Mouse (Mus musculus) gastrocnemius, postnatal 14 days (tissue): ENCODE data around the gene Atp7b. TPM values are rescaled to one million over a fixed set of nuclear protein-coding genes. Genes with fewer than 3 reads are reported as not detected.

ENCODE experiments used
- DNase-seq: peaks from one replicate; pipeline ENCODE4 v3.0.0; 2021; ENCODE audit warnings: mixed read lengths
- intact Hi-C: fragments of 180-260 bp; cut with DNase I; formaldehyde crosslinking; loops from one replicate; pipeline ENCODE4 v1.15.1; 2025; ENCODE audit warnings: low total_unique reads
- total RNA-seq, 2 experiments: library from RNA; stranded (reverse); gene quantifications; 2 replicates each; pipeline ENCODE4 v1.2.3; 2021

Atp7b gene
- total RNA-seq, 2 experiments from 2014 or later: 0.04 to 0.06 TPM

DNA sequence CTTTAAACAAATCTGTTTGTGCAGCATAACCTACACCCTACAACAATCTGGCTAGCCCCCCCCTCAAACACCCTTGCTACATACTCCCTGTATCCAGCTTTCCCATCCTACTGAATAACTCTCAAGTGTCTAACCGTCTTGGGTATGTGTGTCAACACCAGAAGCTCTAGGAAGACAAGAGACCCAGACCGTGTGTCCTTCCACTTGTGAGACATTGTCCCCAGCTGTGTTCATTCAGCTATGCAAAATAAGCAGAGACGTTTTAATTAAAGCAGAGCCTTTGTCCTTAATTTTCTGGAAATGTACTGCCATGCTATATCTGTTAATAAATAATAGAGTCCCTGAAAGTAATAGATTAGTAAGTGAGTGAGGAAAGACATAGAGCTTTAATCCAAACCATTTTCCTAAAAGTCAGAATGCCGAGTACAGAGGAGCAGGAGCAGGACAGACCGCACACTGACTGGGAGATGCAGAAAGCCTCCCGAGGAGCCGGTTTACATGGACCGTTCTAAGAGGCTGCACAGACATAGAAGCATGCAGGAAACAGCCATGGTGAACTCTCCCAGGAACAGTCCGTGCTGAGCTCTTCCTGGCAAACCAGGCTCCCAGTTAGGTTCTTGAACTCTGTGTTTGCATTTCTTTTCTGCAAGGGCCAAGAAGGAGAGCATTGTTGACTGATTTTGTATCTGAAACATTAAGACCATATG, 112.6 kb downstream of the Atp7b start:
- intact Hi-C loops: no loop called here
- DNase-seq: no peak

- intact Hi-C loops: no loop called here
- DNase-seq: no peak
These were observed 113.6 kb downstream of the Atp7b start, which contains the start of gene Defb13 for GRCm38 (mm10) chr8:21946462-21946861. Gene Defb13 (plus strand): TSS chr8:21946762.

Other genes with a start within 250 kb of the Atp7b start
- not detected for gene Defb50, start 236.8 kb downstream of the Atp7b start, total RNA-seq
- gene Defb2, start 220.4 kb downstream of the Atp7b start, total RNA-seq: not detected
- gene Defb10, start 201.4 kb downstream of the Atp7b start, total RNA-seq: not detected
- not detected for gene Defb9, start 174.9 kb downstream of the Atp7b start, total RNA-seq
- not detected for gene Defb11, start 153.9 kb downstream of the Atp7b start, total RNA-seq
- not detected for gene Defb15, start 127.6 kb downstream of the Atp7b start, total RNA-seq
- gene Defb35, start 122.0 kb downstream of the Atp7b start, total RNA-seq: not detected
- not detected for gene Defb13, start 113.5 kb downstream of the Atp7b start, total RNA-seq
- gene Fam90a1a, start 101.6 kb downstream of the Atp7b start, total RNA-seq: not detected
- gene Ccdc70, start 90.5 kb downstream of the Atp7b start, total RNA-seq: not detected
- 1 to 10 TPM; 6.0 to 6.2 TPM for gene Alg11, start 416 bp upstream of the Atp7b start, total RNA-seq
- not detected for gene Nek5, start 64.7 kb upstream of the Atp7b start, total RNA-seq
- 1 to 10 TPM; 2.5 to 3.6 TPM for gene Nek3, start 106.1 kb upstream of the Atp7b start, total RNA-seq
- gene Ckap2, start 125.5 kb upstream of the Atp7b start, total RNA-seq: 1 to 10 TPM; 2.9 to 3.2 TPM
- 10 to 100 TPM; 27.3 to 27.4 TPM for gene Vps36, start 132.5 kb upstream of the Atp7b start, total RNA-seq
- gene Thsd1, start 167.0 kb upstream of the Atp7b start, total RNA-seq: 1 to 10 TPM; 4.1 to 4.2 TPM
- not detected for gene Tpte, start 223.1 kb upstream of the Atp7b start, total RNA-seq